Mouse (Mus musculus) 3134 (cell line): ENCODE data around the gene Hist1h3c.

Source experiments
- DNase-seq: peaks from one replicate; pipeline ENCODE4 v3.0.0-alpha.2; 2011; ENCODE audit warnings: low spot score; ENCODE audit not compliant: insufficient read length; ENCODE audit errors: extremely low read depth

The Hist1h3c gene

GRCm38 (mm10) chr13:23757921-23758320 lies 12.5 kb upstream of the Hist1h3c start:
- no peak for DNase-seq

- DNase-seq = peak; percentile 91
Observed at GRCm38 (mm10) chr13:23757211-23757773, 11.9 kb upstream of the Hist1h3c start.

- DNase-seq = peak; percentile 97
Observed at GRCm38 (mm10) chr13:23756790-23757189, 11.4 kb upstream of the Hist1h3c start, which contains the start of gene Hist1h4b. Hist1h4b (plus strand) TSS chr13:23757013.

- no peak for DNase-seq
Observed at GRCm38 (mm10) chr13:23755000-23755399, 9.6 kb upstream of the Hist1h3c start.

- DNase-seq = peak; percentile 35
Observed at GRCm38 (mm10) chr13:23753314-23754078, 8.1 kb upstream of the Hist1h3c start.

GRCm38 (mm10) chr13:23752742-23753172 lies 7.4 kb upstream of the Hist1h3c start:
- DNase-seq = peak; percentile 81

GRCm38 (mm10) chr13:23752067-23752741 lies 6.8 kb upstream of the Hist1h3c start, which contains the start of gene Hist1h3b:
Hist1h3b (plus strand) TSS chr13:23752267.
- DNase-seq = peak; percentile 88

GRCm38 (mm10) chr13:23751478-23751956 lies 6.1 kb upstream of the Hist1h3c start:
- DNase-seq = peak; percentile 73

- DNase-seq = peak; percentile 92
Observed at GRCm38 (mm10) chr13:23750839-23751477, 5.6 kb upstream of the Hist1h3c start, which contains the start of gene Hist1h2ab. Hist1h2ab (plus strand) TSS chr13:23751126.

GRCm38 (mm10) chr13:23749563-23750121 lies 4.2 kb upstream of the Hist1h3c start:
- no peak for DNase-seq

- peak; percentile 50 for DNase-seq
Observed at GRCm38 (mm10) chr13:23747892-23748288, 2.5 kb upstream of the Hist1h3c start.

GRCm38 (mm10) chr13:23747081-23747891 lies 1.9 kb upstream of the Hist1h3c start:
- DNase-seq = peak; percentile 86

GRCm38 (mm10) chr13:23746201-23747080 lies 1.0 kb upstream of the Hist1h3c start, which contains the start of gene Hist1h2bb:
Hist1h2bb (plus strand) TSS chr13:23746734.
- DNase-seq = peak; percentile 92

- DNase-seq = peak; percentile 87
Observed at GRCm38 (mm10) chr13:23744421-23745380, 701 bp downstream of the Hist1h3c start.

- DNase-seq = peak; percentile 41
Observed at GRCm38 (mm10) chr13:23743963-23744362, 1.4 kb downstream of the Hist1h3c start.

- peak; percentile 41 for DNase-seq
Observed at GRCm38 (mm10) chr13:23743215-23743614, 2.2 kb downstream of the Hist1h3c start.

- no peak for DNase-seq
Observed at GRCm38 (mm10) chr13:23742007-23742406, 3.4 kb downstream of the Hist1h3c start.
